Mouse (Mus musculus): ENCODE data around the gene Tmem107. TPM values are rescaled to one million over a fixed set of nuclear protein-coding genes. Genes with fewer than 3 reads are reported as not detected.
A peak's percentile ranks its signal among the peaks of the same experiment; 100 is the strongest.

Tmem107 gene
- total and polyA plus RNA-seq, 2 experiments from 2014 or later: 28.6 to 135 TPM

- no peaks in the 10 kb centered on the region for H3K9me3 ChIP-seq (ENCODE audit: low read length)
- H3K4me3 ChIP-seq (ENCODE audit: low read length): no peak overlapping the region
- no peaks in the 10 kb centered on the region for H3K27me3 ChIP-seq (ENCODE audit: insufficient read depth, low read length)
- no peak overlapping the region for H3K9ac ChIP-seq (replicated peaks; ENCODE audit: low read length)
- no peak overlapping the region for H3K4me2 ChIP-seq (ENCODE audit: low read depth, low read length)
- no peaks in the 10 kb centered on the region for H3K4me1 ChIP-seq (ENCODE audit: insufficient read depth, low read length)
- H3K27ac ChIP-seq: no peak overlapping the region
- no peak for TF ChIP-seq CTCF (IDR thresholded peaks at IDR 0.05; ENCODE audit: low read depth)
- DNase-seq (ENCODE audit: low spot score) (no peak), ATAC-seq (no peak)
- 84% methylated on average over 15 of the region's 15 CpGs for WGBS
- no peaks in the 10 kb centered on the region for H3K36me3 ChIP-seq (ENCODE audit: insufficient read depth, low read length)
Measured at GRCm38 (mm10) chr11:69080102-69080854, 9.7 kb downstream of the Tmem107 start.

DNA sequence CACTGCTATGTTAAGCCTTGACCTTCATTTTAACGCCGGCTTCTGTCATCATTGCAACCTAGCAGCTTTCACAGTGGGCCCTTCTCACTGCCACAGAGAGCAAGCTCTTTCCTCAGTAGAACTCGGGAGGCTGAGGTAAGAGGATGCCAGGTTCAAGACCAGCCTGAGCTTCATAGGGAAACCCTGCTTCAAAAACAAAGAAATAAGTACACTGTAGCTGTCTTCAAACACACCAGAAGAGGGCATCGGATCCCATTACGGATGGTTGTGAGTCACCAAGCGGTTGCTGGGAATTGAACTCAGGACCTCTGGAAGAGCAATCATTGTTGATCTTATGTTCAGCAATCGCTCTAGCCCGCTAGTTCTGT, 10.2 kb downstream of the Tmem107 start:
- H3K4me1 ChIP-seq (ENCODE audit: insufficient read depth, low read length): no peaks in the 10 kb centered on the region
- DNase-seq (ENCODE audit: low spot score) (no peak), ATAC-seq (no peak)
- H3K9ac ChIP-seq (replicated peaks; ENCODE audit: low read length): no peak overlapping the region
- H3K27ac ChIP-seq: no peak overlapping the region
- no peak overlapping the region for H3K4me3 ChIP-seq (ENCODE audit: low read length)
- H3K36me3 ChIP-seq (ENCODE audit: insufficient read depth, low read length): no peaks in the 10 kb centered on the region
- H3K9me3 ChIP-seq (ENCODE audit: low read length): no peaks in the 10 kb centered on the region
- WGBS: 86% methylated on average over 8 of the region's 8 CpGs
- H3K4me2 ChIP-seq (ENCODE audit: low read depth, low read length): no peak overlapping the region
- TF ChIP-seq CTCF (IDR thresholded peaks at IDR 0.05; ENCODE audit: low read depth): no peak
- no peaks in the 10 kb centered on the region for H3K27me3 ChIP-seq (ENCODE audit: insufficient read depth, low read length)

DNA sequence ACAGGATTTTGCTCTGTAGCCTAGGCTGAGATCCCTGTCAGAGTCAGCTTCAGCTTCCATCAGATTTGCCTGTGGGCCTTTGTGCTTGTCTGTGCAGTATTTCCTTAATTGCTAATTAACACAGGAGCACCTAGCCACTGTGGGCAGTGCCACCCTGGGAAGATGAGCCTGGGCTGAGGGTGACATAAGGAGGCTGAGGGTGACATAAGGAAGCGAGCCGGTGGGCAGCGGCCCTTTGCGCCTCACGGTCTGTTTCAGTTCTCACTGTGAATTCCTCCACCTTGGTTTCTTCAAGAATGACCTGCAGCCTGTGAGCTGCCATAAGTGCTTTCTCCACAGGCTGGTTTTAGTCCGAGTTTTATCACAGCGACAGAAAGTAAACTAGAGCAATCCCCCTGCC, 11.0 kb downstream of the Tmem107 start:
- Histone ChIP-seq H3K4me3 (ENCODE audit: low read length) (no peak overlapping the region), H3K4me2 (ENCODE audit: low read depth, low read length) (no peak overlapping the region), H3K27ac (no peak overlapping the region), H3K27me3 (ENCODE audit: insufficient read depth, low read length) (no peaks in the 10 kb centered on the region), H3K4me1 (ENCODE audit: insufficient read depth, low read length) (no peaks in the 10 kb centered on the region), H3K9me3 (ENCODE audit: low read length) (no peaks in the 10 kb centered on the region), H3K36me3 (ENCODE audit: insufficient read depth, low read length) (no peaks in the 10 kb centered on the region), H3K9ac (replicated peaks; ENCODE audit: low read length) (no peak overlapping the region)
- WGBS: 86% methylated on average over 7 of the region's 7 CpGs
- no peak for ATAC-seq
- no peak for DNase-seq (ENCODE audit: low spot score)
- TF ChIP-seq CTCF (IDR thresholded peaks at IDR 0.05; ENCODE audit: low read depth): no peak

DNA sequence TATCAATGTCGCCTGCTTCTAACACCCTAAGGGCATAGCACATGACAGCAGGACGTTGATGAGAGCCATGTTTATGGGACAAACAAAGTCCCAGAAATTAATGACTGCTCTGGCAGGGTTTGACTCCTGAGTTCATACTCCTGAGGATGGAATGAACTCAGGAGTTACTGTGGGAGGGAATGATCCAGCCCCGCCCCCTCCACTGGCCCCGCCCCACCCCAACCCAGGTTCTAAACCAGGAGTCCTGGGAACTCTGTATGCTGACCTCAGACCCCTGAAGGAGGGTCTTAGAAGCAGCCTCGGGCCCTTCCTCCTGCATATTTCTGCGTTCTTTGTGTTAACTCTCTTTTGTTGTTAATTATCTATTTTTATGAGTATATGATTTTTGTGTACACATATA, 15.0 kb downstream of the Tmem107 start:
- ATAC-seq (no peak), DNase-seq (ENCODE audit: low spot score) (no peak)
- Histone ChIP-seq H3K4me3 (ENCODE audit: low read length) (no peak overlapping the region), H3K9me3 (ENCODE audit: low read length) (no peaks in the 10 kb centered on the region), H3K9ac (replicated peaks; ENCODE audit: low read length) (no peak overlapping the region), H3K4me2 (ENCODE audit: low read depth, low read length) (no peak overlapping the region), H3K27ac (no peak overlapping the region), H3K27me3 (ENCODE audit: insufficient read depth, low read length) (no peaks in the 10 kb centered on the region), H3K4me1 (ENCODE audit: insufficient read depth, low read length) (peaks cover 13% of the 10 kb centered on the region), H3K36me3 (ENCODE audit: insufficient read depth, low read length) (0 out of 2 replicates have a peak, but pooled peaks cover 6% of the 10 kb centered on the region)
- 73% methylated on average over 6 of the region's 6 CpGs for WGBS
- TF ChIP-seq CTCF (IDR thresholded peaks at IDR 0.05; ENCODE audit: low read depth): no peak

GRCm38 (mm10) chr11:69086390-69086789, 15.8 kb downstream of the Tmem107 start:
- WGBS: 75% methylated on average over 6 of the region's 6 CpGs
- Histone ChIP-seq H3K9ac (replicated peaks; ENCODE audit: low read length) (no peak overlapping the region), H3K4me1 (ENCODE audit: insufficient read depth, low read length) (peaks cover 13% of the 10 kb centered on the region), H3K4me2 (ENCODE audit: low read depth, low read length) (no peak overlapping the region), H3K9me3 (ENCODE audit: low read length) (no peaks in the 10 kb centered on the region), H3K27me3 (ENCODE audit: insufficient read depth, low read length) (no peaks in the 10 kb centered on the region), H3K36me3 (ENCODE audit: insufficient read depth, low read length) (peaks cover 6% of the 10 kb centered on the region; the same call in 1 of the 2 replicates), H3K4me3 (ENCODE audit: low read length) (no peak overlapping the region), H3K27ac (no peak overlapping the region)
- no peak for ATAC-seq
- no peak for TF ChIP-seq CTCF (IDR thresholded peaks at IDR 0.05; ENCODE audit: low read depth)
- DNase-seq (ENCODE audit: low spot score): no peak

DNA sequence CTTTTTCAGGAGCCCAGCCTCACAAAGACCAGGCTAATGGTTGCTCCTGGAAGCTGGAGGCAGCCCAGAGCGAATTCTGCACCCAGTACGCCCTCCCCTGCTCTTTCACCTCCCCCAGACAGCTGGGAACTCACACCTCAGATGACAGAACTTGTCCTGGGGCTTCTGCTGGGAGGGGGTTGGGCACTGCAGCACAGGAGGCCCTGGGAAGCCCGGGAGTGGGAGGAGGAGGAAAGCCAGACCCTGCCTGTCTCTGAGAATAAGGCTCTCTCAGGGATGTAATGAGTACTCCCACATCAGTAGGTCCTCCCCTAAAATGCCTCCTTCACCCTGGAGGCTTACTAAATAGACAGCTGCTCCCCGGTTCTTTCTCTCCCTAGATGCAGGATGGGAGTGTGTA, 16.5 kb downstream of the Tmem107 start:
- no peak overlapping the region for H3K4me2 ChIP-seq (ENCODE audit: low read depth, low read length)
- DNase-seq (ENCODE audit: low spot score): no peak
- peaks cover 6% of the 10 kb centered on the region; the same call in 1 of the 2 replicates for H3K36me3 ChIP-seq (ENCODE audit: insufficient read depth, low read length)
- H3K9me3 ChIP-seq (ENCODE audit: low read length): no peaks in the 10 kb centered on the region
- peaks cover 13% of the 10 kb centered on the region for H3K4me1 ChIP-seq (ENCODE audit: insufficient read depth, low read length)
- TF ChIP-seq CTCF (IDR thresholded peaks at IDR 0.05; ENCODE audit: low read depth): no peak
- H3K9ac ChIP-seq (replicated peaks; ENCODE audit: low read length): no peak overlapping the region
- WGBS: 41% methylated on average over 4 of the region's 4 CpGs
- H3K4me3 ChIP-seq (ENCODE audit: low read length): no peak overlapping the region
- ATAC-seq: no peak
- no peaks in the 10 kb centered on the region for H3K27me3 ChIP-seq (ENCODE audit: insufficient read depth, low read length)
- no peak overlapping the region; the same call in 1 of the 2 replicates for H3K27ac ChIP-seq

DNA sequence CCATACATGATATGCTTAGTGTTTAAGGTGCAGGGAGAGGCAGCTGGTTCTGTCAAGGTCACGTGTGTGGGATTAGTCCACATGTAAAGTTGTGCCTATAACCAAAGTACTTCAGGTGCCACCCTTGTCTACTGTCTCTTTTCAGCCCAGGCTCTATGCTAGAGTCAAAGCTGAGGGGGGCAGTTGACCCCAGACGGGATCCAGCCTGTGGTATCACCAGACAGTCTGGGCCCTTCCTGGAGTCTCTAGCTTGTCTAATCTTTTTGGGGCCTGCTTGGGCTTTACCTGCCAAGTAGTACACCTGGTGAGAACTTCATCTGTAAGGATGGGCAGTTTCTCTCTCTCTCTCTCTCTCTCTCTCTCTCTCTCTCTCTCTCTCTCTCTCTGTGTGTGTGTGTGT, 17.0 kb downstream of the Tmem107 start:
- Histone ChIP-seq H3K27ac (peak overlapping the region; percentile 99; the same call in 1 of the 2 replicates), H3K4me3 (ENCODE audit: low read length) (no peak overlapping the region), H3K27me3 (ENCODE audit: insufficient read depth, low read length) (no peaks in the 10 kb centered on the region), H3K36me3 (ENCODE audit: insufficient read depth, low read length) (peaks cover 6% of the 10 kb centered on the region; the same call in 1 of the 2 replicates), H3K9ac (replicated peaks; ENCODE audit: low read length) (peak overlapping the region; percentile 100; the same call in 1 of the 2 replicates), H3K4me1 (ENCODE audit: insufficient read depth, low read length) (peaks cover 13% of the 10 kb centered on the region), H3K4me2 (ENCODE audit: low read depth, low read length) (peak overlapping the region; percentile 97), H3K9me3 (ENCODE audit: low read length) (no peaks in the 10 kb centered on the region)
- no peak for TF ChIP-seq CTCF (IDR thresholded peaks at IDR 0.05; ENCODE audit: low read depth)
- no peak for ATAC-seq
- 55% methylated on average over 2 of the region's 2 CpGs for WGBS
- no peak for DNase-seq (ENCODE audit: low spot score)
